Mouse (Mus musculus) subcutaneous adipose tissue, adult 2 months (tissue): ENCODE measurements around the gene Olfr27. TPM values are rescaled to one million over a fixed set of nuclear protein-coding genes. Genes with fewer than 3 reads are reported as not detected.

Experiments used
- polyA plus RNA-seq: library from polyadenylated mRNA; depleted of rRNA; stranded (reverse); fragments of >200 nt; gene quantifications from 2 replicates; pipeline ENCODE4 v1.2.3, GENCODE M21; 2012; ENCODE audit warnings: low replicate concordance; rRNA removed

Olfr27 gene
- polyA plus RNA-seq, result not detected in 2 replicates

GRCm38 (mm10) chr9:39127831-39128230 is at the start of gene Olfr27:
TSS of gene Olfr27 (plus strand) at chr9:39128131.

GRCm38 (mm10) chr9:39078787-39079186 is 49.1 kb upstream of the Olfr27 start, which contains the start of gene Olfr938:
TSS of gene Olfr938 (minus strand) at chr9:39078887.

GRCm38 (mm10) chr9:39166004-39166403 is 38.1 kb downstream of the Olfr27 start, which contains the start of gene Olfr943:
TSS of gene Olfr943 (plus strand) at chr9:39166304.

Other genes starting within 250 kb of the Olfr27 start
- gene Olfr930, start 198.3 kb upstream of the Olfr27 start, polyA plus RNA-seq, result not detected in 2 replicates
- gene Olfr933, start 155.8 kb upstream of the Olfr27 start, polyA plus RNA-seq, result not detected in 2 replicates
- not detected in 2 replicates for gene Olfr934, start 139.8 kb upstream of the Olfr27 start, polyA plus RNA-seq
- gene Olfr935, start 128.4 kb upstream of the Olfr27 start, polyA plus RNA-seq, result not detected in 2 replicates
- gene Olfr146, start 104.8 kb upstream of the Olfr27 start, polyA plus RNA-seq, result not detected in 2 replicates
- not detected in 2 replicates for gene Olfr937, start 63.2 kb upstream of the Olfr27 start, polyA plus RNA-seq
- gene Olfr938, start 49.2 kb upstream of the Olfr27 start, polyA plus RNA-seq, result not detected in 2 replicates
- not detected in 2 replicates for gene Olfr943, start 38.2 kb downstream of the Olfr27 start, polyA plus RNA-seq
- not detected in 2 replicates for gene Olfr944, start 73.8 kb downstream of the Olfr27 start, polyA plus RNA-seq
- gene Olfr1537, start 121.9 kb downstream of the Olfr27 start, polyA plus RNA-seq, result not detected in 2 replicates
- not detected in 2 replicates for gene Olfr945, start 148.7 kb downstream of the Olfr27 start, polyA plus RNA-seq
- not detected in 2 replicates for gene Olfr948, start 197.9 kb downstream of the Olfr27 start, polyA plus RNA-seq